Mouse (Mus musculus) kidney, postnatal 0 days (tissue): ENCODE data around the gene Tbc1d10b. TPM values are rescaled to one million over a fixed set of nuclear protein-coding genes. Genes with fewer than 3 reads are reported as not detected.

ENCODE experiments used
- ATAC-seq: fragments of 200-750 bp; cut with Nextera tagmentation; replicated peaks from 2 replicates; pipeline ENCODE4 v1.8.0; 2017; ENCODE audit warnings: low read depth, moderate number of reproducible peaks, moderate TSS enrichment, moderate library complexity; ENCODE audit not compliant: low FRiP score
- DNase-seq: peaks from one replicate; pipeline ENCODE4 v3.0.0-alpha.2; 2016; ENCODE audit warnings: low spot score
- H3K27ac ChIP-seq: fragments of 300-500 bp; sonication (generic); 2 replicates; pipeline ENCODE4 v1.5.1; 2014; ENCODE audit warnings: mild to moderate bottlenecking
- H3K27me3 ChIP-seq: fragments of 300-500 bp; sonication (generic); 2 replicates; pipeline ENCODE4 v1.6.1; 2014; ENCODE audit warnings: low read length, mixed read lengths; ENCODE audit not compliant: insufficient read depth
- H3K36me3 ChIP-seq: fragments of 300-500 bp; sonication (generic); 2 replicates; pipeline ENCODE4 v1.6.1; 2014; ENCODE audit warnings: low read length, mixed read lengths; ENCODE audit not compliant: insufficient read depth
- H3K4me1 ChIP-seq: fragments of 300-500 bp; sonication (generic); replicated peaks from 2 replicates; pipeline ENCODE4 v1.6.1; 2014; ENCODE audit warnings: antibody characterized with exemption, low read length, mixed read lengths; ENCODE audit not compliant: insufficient read depth
- H3K4me2 ChIP-seq: fragments of 300-500 bp; sonication (generic); 2 replicates; pipeline ENCODE4 v1.6.1; 2014; ENCODE audit warnings: mild to moderate bottlenecking, low read length, moderate library complexity, mixed read lengths
- H3K4me3 ChIP-seq: fragments of 300-500 bp; sonication (generic); replicated peaks from 2 replicates; pipeline ENCODE4 v1.5.1; 2014; ENCODE audit warnings: low read depth, low read length
- H3K9ac ChIP-seq: fragments of 300-500 bp; sonication (generic); 2 replicates; pipeline ENCODE4 v1.6.1; 2014; ENCODE audit warnings: low read depth, low read length
- H3K9me3 ChIP-seq: fragments of 300-500 bp; sonication (generic); replicated peaks from 2 replicates; pipeline ENCODE4 v1.6.1; 2016; ENCODE audit warnings: low read length, inconsistent platforms, mixed read lengths
- CTCF ChIP-seq: IDR thresholded peaks from 2 replicates; pipeline ENCODE4 v1.5.1; 2016; ENCODE audit warnings: antibody characterized with exemption, low read depth, mild to moderate bottlenecking, moderate library complexity
- WGBS: fragments of 180-500 bp; shearing (Covaris S2); extraction: QIAGEN DNeasy Blood & Tissue Kit; methylation state at CpG from one replicate; pipeline ENCODE4 v1.1.7; 2014; 5-methylcytosine and 5-hydroxymethylcytosine counted together
- polyA plus RNA-seq: library from polyadenylated mRNA; unstranded; fragments of >200 nt; fragmentation: Nextera tagmentation; extraction: Ambion mirVana; gene quantifications from 2 replicates; pipeline ENCODE4 v1.2.1, GENCODE M21; 2015

The Tbc1d10b gene
- polyA plus RNA-seq, 1 experiment from 2014 or later, result 16.9 TPM

- no peak for ATAC-seq
- Histone ChIP-seq H3K4me1 (no peaks in the 10 kb centered on the region), H3K36me3 (no peaks in the 10 kb centered on the region), H3K27ac (no peak overlapping the region), H3K4me2 (no peak overlapping the region), H3K27me3 (no peaks in the 10 kb centered on the region), H3K9ac (no peak overlapping the region), H3K4me3 (no peak overlapping the region), H3K9me3 (no peaks in the 10 kb centered on the region)
- no peak for DNase-seq
- no peak for TF ChIP-seq CTCF
- WGBS, result 80% methylated on average over 5 of the region's 5 CpGs
Observed at GRCm38 (mm10) chr7:127166501-127166900, 41.8 kb downstream of the Tbc1d10b start.

DNA sequence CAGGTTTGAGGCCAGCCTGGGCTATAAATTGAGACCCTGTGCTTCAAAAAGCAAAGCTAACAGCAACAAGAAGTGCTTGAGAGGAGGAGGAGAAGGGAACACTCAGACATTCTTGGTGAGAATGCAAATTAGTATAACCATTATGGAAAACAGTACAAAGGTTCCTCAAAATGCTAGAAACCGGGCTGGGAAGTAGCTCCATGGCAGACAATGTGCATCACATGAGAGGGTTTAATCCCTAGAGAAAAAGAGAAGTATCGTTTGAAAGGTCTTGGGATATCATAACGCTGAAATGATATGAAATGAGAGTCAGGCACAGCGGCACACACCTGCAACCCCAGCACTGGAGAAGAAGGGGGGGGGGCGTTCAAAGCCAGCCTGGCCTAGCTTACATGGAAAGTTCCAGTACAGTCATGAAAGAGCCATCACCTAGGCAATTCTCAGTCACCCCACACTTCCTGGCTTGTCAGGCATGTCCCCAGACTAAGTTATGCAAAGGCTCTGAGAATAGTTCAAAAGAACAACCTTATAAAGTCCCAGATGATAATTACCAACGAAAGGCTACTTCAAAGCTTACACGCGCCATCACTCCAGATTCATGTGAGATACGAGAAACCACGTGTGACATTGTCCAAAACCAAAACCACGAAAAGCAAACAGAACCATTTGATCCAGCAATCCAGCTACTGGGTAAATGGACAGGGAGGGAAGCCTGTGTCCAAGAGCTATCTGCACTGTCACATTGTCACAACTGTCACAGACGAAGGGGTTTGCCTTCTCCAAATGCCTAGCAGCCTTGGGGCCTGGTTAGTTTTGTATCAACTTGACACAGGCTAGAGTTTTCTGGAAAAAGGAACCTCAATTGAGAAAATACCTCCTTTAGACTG, 42.4 kb downstream of the Tbc1d10b start:
- Histone ChIP-seq H3K27me3 (no peaks in the 10 kb centered on the region), H3K4me1 (no peaks in the 10 kb centered on the region), H3K9ac (no peak overlapping the region), H3K36me3 (no peaks in the 10 kb centered on the region), H3K27ac (no peak overlapping the region), H3K4me2 (no peak overlapping the region), H3K4me3 (no peak overlapping the region), H3K9me3 (no peaks in the 10 kb centered on the region)
- no peak for ATAC-seq
- WGBS, result 77% methylated on average over 12 of the region's 12 CpGs
- no peak for TF ChIP-seq CTCF
- no peak for DNase-seq

DNA sequence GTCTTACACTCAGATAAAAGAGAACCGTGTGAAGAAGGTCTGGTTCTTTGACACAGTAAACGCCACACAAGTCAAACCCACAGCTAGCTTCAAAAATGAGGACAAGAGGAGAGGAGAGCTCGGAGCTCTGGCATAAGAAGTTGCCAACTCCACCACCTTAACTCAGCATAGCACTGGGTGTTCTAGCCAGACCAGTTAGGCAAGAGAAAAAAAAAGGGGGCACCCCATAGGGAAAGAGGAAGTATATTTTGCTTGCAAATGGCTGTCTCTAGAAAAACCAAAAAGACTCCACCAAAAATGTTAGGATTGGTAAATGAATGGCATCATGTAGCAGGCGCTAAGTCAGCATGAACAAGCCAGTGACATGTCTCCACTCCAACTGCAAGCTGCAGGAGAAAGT, 44.3 kb downstream of the Tbc1d10b start:
- Histone ChIP-seq H3K9me3 (no peaks in the 10 kb centered on the region), H3K27ac (no peak overlapping the region), H3K4me3 (no peak overlapping the region), H3K36me3 (no peaks in the 10 kb centered on the region), H3K4me2 (no peak overlapping the region), H3K9ac (no peak overlapping the region), H3K4me1 (no peaks in the 10 kb centered on the region), H3K27me3 (no peaks in the 10 kb centered on the region)
- ATAC-seq (no peak), DNase-seq (no peak)
- TF ChIP-seq CTCF, result no peak
- 82% methylated on average over 4 of the region's 4 CpGs for WGBS

DNA sequence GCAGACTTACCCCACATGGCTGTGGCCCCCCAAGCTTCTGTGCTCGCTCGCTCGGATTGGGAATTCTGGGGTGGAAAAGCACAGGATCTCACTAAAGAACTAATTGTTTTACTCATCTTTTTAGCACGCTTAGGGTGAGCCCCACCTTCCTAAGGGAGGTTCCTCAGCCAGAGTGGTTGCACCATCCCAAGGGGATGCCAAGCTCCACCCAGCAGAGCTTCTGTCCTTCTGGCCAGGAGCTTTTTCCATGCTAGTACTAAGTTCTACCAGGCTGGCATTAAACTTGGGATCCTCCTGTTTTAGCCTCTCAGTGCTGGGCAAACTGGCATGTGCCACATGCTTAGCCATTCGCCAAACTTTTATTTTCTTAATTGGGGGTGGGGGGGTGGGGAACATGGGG, 45.7 kb downstream of the Tbc1d10b start:
- no peak overlapping the region for H3K9ac ChIP-seq
- no peak for DNase-seq
- no peaks in the 10 kb centered on the region for H3K36me3 ChIP-seq
- no peaks in the 10 kb centered on the region for H3K4me1 ChIP-seq
- 87% methylated on average over 5 of the region's 5 CpGs for WGBS
- no peak overlapping the region for H3K4me3 ChIP-seq
- H3K4me2 ChIP-seq, result no peak overlapping the region
- no peak overlapping the region for H3K27ac ChIP-seq
- H3K9me3 ChIP-seq, result no peaks in the 10 kb centered on the region
- H3K27me3 ChIP-seq, result no peaks in the 10 kb centered on the region
- no peak for ATAC-seq
- no peak for TF ChIP-seq CTCF

DNA sequence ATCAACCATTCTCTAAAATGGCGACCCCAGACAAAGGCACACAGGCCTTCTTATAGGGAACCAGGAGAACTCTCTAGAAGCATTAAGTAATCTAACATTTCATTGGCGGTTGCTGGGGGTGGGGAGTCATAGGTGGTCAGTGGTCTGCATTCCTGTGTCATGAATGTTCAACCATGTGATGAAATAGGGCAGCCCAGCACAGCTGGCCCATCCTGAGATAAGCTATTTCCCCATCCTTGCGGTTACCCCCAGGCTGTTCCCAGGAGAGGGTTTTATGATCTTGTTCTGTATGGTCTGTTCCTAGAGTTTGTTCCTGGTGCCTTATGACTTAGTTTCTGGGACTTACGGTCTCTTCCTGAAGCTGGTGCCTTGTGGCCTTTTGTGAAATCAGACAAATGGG, 50.7 kb downstream of the Tbc1d10b start:
- Histone ChIP-seq H3K27me3 (no peaks in the 10 kb centered on the region), H3K9me3 (no peaks in the 10 kb centered on the region), H3K4me1 (no peaks in the 10 kb centered on the region), H3K9ac (no peak overlapping the region), H3K4me3 (no peak overlapping the region), H3K36me3 (no peaks in the 10 kb centered on the region), H3K4me2 (no peak overlapping the region), H3K27ac (no peak overlapping the region)
- DNase-seq, result no peak
- no peak for TF ChIP-seq CTCF
- ATAC-seq, result no peak
- 76% methylated on average over 4 of the region's 4 CpGs for WGBS

GRCm38 (mm10) chr7:127153477-127153876, 54.8 kb downstream of the Tbc1d10b start:
- Histone ChIP-seq H3K4me2 (no peak overlapping the region), H3K27ac (no peak overlapping the region), H3K9me3 (no peaks in the 10 kb centered on the region), H3K4me1 (no peaks in the 10 kb centered on the region), H3K27me3 (no peaks in the 10 kb centered on the region), H3K4me3 (no peak overlapping the region), H3K9ac (no peak overlapping the region), H3K36me3 (no peaks in the 10 kb centered on the region)
- TF ChIP-seq CTCF, result no peak
- peak; percentile 6 for DNase-seq
- no peak for ATAC-seq
- WGBS, result 64% methylated on average over 3 of the region's 3 CpGs
